Mouse (Mus musculus): ENCODE results near the gene Idh1. TPM values are rescaled to one million over a fixed set of nuclear protein-coding genes. Genes with fewer than 3 reads are reported as not detected.

Gene Idh1
- polyA plus RNA-seq, 1 experiment: 43.7 TPM

DNA sequence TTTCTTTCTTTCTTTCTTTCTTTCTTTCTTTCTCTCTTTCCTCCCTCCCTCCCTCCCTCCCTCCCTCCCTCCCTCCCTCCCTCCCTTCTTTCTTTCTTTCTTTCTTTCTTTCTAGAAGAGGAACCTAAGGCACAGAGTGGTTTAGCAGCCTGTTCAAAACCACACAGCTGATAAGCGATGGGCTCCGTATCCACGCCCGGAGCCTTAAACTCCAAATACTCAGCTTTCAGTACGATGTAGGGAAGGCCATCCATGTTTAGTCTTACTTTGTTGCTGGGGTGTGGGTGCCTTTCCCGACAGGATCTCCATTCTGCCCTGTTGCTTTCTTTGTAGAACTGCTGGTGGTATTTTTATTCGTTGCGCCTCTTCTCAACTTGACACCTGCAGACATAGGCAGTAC, 77.1 kb downstream of the Idh1 start:
- no peak for TF ChIP-seq POLR2A (IDR thresholded peaks at IDR 0.05; ENCODE audit: borderline replicate concordance, control insufficient read depth, low read depth, low read length)
- no peak for TF ChIP-seq CTCF (IDR thresholded peaks at IDR 0.05; ENCODE audit: control insufficient read depth, insufficient read depth, low read length)
- WGBS: 72% methylated on average over 8 of the region's 8 CpGs
- Histone ChIP-seq H3K4me3 (replicated peaks; ENCODE audit: control insufficient read depth, low read depth, low read length) (no peak overlapping the region), H3K27ac (ENCODE audit: control insufficient read depth, insufficient read depth, low read depth, low read length, poor library complexity) (no peak overlapping the region), H3K4me1 (ENCODE audit: control insufficient read depth, insufficient read depth, low read length) (peaks cover 3% of the 10 kb centered on the region; the same call in 1 of the 2 replicates)

Other genes with a start within 250 kb of the Idh1 start
- 2.3 and 4.5 TPM in 2 replicates for gene Plekhm3, start 229.7 kb downstream of the Idh1 start, polyA plus RNA-seq (2011; ENCODE audit: insufficient read depth, insufficient read length, low replicate concordance, missing spikeins)
- 1.1 TPM in 1 of 2 replicates, not detected in the other for gene Akr1cl, start 153.7 kb downstream of the Idh1 start, polyA plus RNA-seq (2011; ENCODE audit: insufficient read depth, insufficient read length, low replicate concordance, missing spikeins)
- gene Cryge, start 135.4 kb downstream of the Idh1 start, polyA plus RNA-seq (2011; ENCODE audit: insufficient read depth, insufficient read length, low replicate concordance, missing spikeins): not detected in 2 replicates
- not detected in 2 replicates for gene Crygd, start 123.0 kb downstream of the Idh1 start, polyA plus RNA-seq (2011; ENCODE audit: insufficient read depth, insufficient read length, low replicate concordance, missing spikeins)
- gene Crygc, start 112.8 kb downstream of the Idh1 start, polyA plus RNA-seq (2011; ENCODE audit: insufficient read depth, insufficient read length, low replicate concordance, missing spikeins): not detected in 2 replicates
- gene Crygb, start 104.2 kb downstream of the Idh1 start, polyA plus RNA-seq (2011; ENCODE audit: insufficient read depth, insufficient read length, low replicate concordance, missing spikeins): not detected in 2 replicates
- not detected in 2 replicates for gene Cryga, start 83.1 kb downstream of the Idh1 start, polyA plus RNA-seq (2011; ENCODE audit: insufficient read depth, insufficient read length, low replicate concordance, missing spikeins)
- gene Gm28845, start 66.9 kb downstream of the Idh1 start, polyA plus RNA-seq (2011; ENCODE audit: insufficient read depth, insufficient read length, low replicate concordance, missing spikeins): not detected in 2 replicates
- 0.59 TPM in 1 of 2 replicates, not detected in the other for gene D630023F18Rik, start 63.3 kb downstream of the Idh1 start, polyA plus RNA-seq (2011; ENCODE audit: insufficient read depth, insufficient read length, low replicate concordance, missing spikeins)
- 4.2 and 10.0 TPM in 2 replicates for gene Pikfyve, start 183 bp upstream of the Idh1 start, polyA plus RNA-seq (2011; ENCODE audit: insufficient read depth, insufficient read length, low replicate concordance, missing spikeins)
- gene Pth2r, start 95.6 kb upstream of the Idh1 start, polyA plus RNA-seq (2011; ENCODE audit: insufficient read depth, insufficient read length, low replicate concordance, missing spikeins): not detected in 2 replicates